Mouse (Mus musculus) lung, adult 10 weeks (tissue): ENCODE data around the gene Cdc42. TPM values are rescaled to one million over a fixed set of nuclear protein-coding genes. Genes with fewer than 3 reads are reported as not detected.

Source experiments
- polyA plus RNA-seq: library from polyadenylated mRNA; stranded (reverse); fragments of 350-450 nt; fragmentation: Illumina TruSeq; extraction: RNeasy Lipid Tissue Mini Kit (QIAGEN cat#74804); gene quantifications from one replicate; pipeline ENCODE4 v1.2.3, GENCODE M21; 2014; ENCODE audit warnings: low read depth, low replicate concordance; ENCODE audit not compliant: insufficient read depth

The Cdc42 gene
- polyA plus RNA-seq, result 333 TPM

DNA sequence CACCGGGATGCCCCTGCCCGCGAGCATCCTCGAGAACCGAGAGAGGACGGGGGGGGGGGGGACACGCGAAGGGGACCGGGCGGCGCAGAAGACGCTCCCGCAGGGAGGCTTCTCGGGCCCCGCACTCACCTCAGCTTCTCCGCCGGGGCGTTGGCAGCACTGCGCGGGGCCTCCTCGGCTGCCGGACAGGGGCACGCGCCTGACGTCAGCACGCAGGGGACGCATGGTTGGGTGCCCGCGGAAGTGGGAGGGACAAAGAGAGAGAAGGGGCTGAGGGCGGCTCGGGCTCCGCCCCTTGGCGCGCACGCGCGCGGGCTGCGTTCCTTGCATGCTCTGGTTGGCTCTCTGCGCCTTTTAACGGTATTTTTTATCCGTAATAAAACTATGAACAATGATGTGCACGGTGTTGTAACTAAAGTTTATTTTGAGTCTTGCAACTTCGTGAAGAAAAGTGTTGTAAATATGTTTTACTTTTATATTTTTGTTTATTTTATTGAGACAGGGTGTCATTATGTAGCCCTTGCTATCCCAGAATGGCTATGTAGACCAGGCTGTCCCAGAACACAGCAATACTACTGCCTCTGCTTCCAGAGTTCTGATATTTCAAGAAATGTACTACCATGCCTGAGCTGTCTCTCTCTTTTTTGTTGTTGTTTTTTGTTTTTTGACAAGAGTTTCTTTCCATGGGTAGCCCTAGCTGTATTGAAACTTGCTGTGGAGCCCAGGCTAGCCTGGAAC, at the start of gene Cdc42:
Gene Cdc42 (minus strand): TSS at position 204 of the 738 bp plus-strand sequence.

DNA sequence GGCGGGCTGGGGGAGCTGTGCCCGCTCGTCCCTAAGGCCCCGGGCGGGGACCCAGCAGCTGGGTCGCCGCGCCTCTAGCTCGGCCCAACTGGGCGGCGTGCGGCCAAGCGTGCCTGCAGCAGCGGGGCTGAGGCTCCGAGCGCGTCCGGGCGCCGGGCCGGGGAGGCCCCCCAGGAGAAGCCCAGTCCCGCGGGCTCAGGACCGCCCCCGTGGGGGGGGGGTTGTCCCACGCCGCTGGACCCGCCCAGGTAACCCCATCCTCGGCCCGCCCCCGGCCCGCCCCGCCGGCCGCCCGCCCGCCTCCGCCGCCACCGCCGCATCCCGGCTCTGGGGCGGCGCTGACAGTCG, 80.4 kb downstream of the Cdc42 start, which contains the start of gene Wnt4:
Gene Wnt4 (plus strand): TSS at position 324 of the 348 bp plus-strand sequence.

Other genes with a start within 250 kb of the Cdc42 start
- gene Wnt4, start 80.2 kb downstream of the Cdc42 start, polyA plus RNA-seq, result 5.3 TPM
- not detected for gene Cela3a, start 52.1 kb upstream of the Cdc42 start, polyA plus RNA-seq
- gene Cela3b, start 72.8 kb upstream of the Cdc42 start, polyA plus RNA-seq, result not detected
- gene 1700013G24Rik, start 95.6 kb upstream of the Cdc42 start, polyA plus RNA-seq, result not detected
- gene Hspg2, start 111.0 kb upstream of the Cdc42 start, polyA plus RNA-seq, result 36.0 TPM
- gene Ldlrad2, start 216.8 kb upstream of the Cdc42 start, polyA plus RNA-seq, result not detected
- 28.4 TPM for gene Usp48, start 236.0 kb upstream of the Cdc42 start, polyA plus RNA-seq